24 mouse cellular contexts compared by ENCODE assay signal in genomic region chr2:44923056-44923883, GRCm38 (mm10). TPM values are rescaled to one million over a fixed set of nuclear protein-coding genes. Genes with fewer than 3 reads are reported as not detected.
DNase-seq lines count a peak whose midpoint lies in the region; ATAC-seq and TF ChIP-seq lines count a peak whose summit lies in the region.
"Had no signal": no experiment of that assay in that cellular context is flagged by ENCODE, and none has a peak within 500 bp of the region (broad histone marks: within the 10 kb centered on the region; RNA-seq: fewer than 3 reads in every experiment).

No protein-coding gene starts in this region.

- 0 out of 2 replicates have a peak overlapping the region, but pooled peaks have one; percentile 30 for H3K9ac ChIP-seq in heart, postnatal 0 days (replicated peaks; ENCODE audit: low read depth, low read length)
- H3K9ac ChIP-seq: liver, embryonic 12.5 days; neural tube, embryonic 13.5 days had no signal

- H3K9me3 ChIP-seq in heart, postnatal 0 days (replicated peaks; ENCODE audit: control insufficient read depth, low read length): no peaks in the 10 kb centered on the region
- no peaks in the 10 kb centered on the region for H3K9me3 ChIP-seq in G1E (replicated peaks)
- H3K9me3 ChIP-seq: liver, embryonic 12.5 days; midbrain, embryonic 10.5 days; neural tube, embryonic 13.5 days had no signal

- H3K4me1 ChIP-seq in heart, postnatal 0 days (ENCODE audit: control insufficient read depth, insufficient read depth): peaks cover 10% of the 10 kb centered on the region
- peaks cover 43% of the 10 kb centered on the region for H3K4me1 ChIP-seq in G1E (ENCODE audit: insufficient read depth, low read depth, low read length)

- H3K27ac ChIP-seq in heart, postnatal 0 days (ENCODE audit: low read depth): no peak overlapping the region
- H3K27ac ChIP-seq in macrophage: no peak overlapping the region
- H3K27ac ChIP-seq: liver, embryonic 12.5 days; midbrain, embryonic 10.5 days; neural tube, embryonic 13.5 days had no signal

- H3K79me2 ChIP-seq in macrophage (ENCODE audit: inconsistent target): peaks cover 14% of the 10 kb centered on the region; the same call in 1 of the 2 replicates

- no peak for TF ChIP-seq EP300 in heart, postnatal 0 days (IDR thresholded peaks at IDR 0.05; ENCODE audit: low read depth)

- peak overlapping the region; percentile 23; the same call in 1 of the 2 replicates for H3K4me2 ChIP-seq in heart, postnatal 0 days (ENCODE audit: low read depth, low read length)
- H3K4me2 ChIP-seq: heart, embryonic 11.5 days; liver, embryonic 12.5 days; neural tube, embryonic 13.5 days had no signal

- 82% methylated on average over 8 of the region's 8 CpGs for WGBS in heart, postnatal 0 days
- 48% methylated on average over 8 of the region's 8 CpGs for WGBS in macrophage (ENCODE audit: missing documents)

- H3K4me3 ChIP-seq in heart, postnatal 0 days (ENCODE audit: low read depth, low read length): no peak overlapping the region
- H3K4me3 ChIP-seq in G1E (ENCODE audit: low read depth, low read length) (peak overlapping the region; percentile 40; the same call in 1 of the 2 replicates), macrophage (ENCODE audit: inconsistent target) (peak overlapping the region; percentile 18; the same call in 1 of the 2 replicates)
- H3K4me3 ChIP-seq: liver, embryonic 12.5 days; midbrain, embryonic 10.5 days; neural tube, embryonic 13.5 days had no signal

- no peak for TF ChIP-seq CTCF in heart, postnatal 0 days (IDR thresholded peaks at IDR 0.05; ENCODE audit: low read depth)
- TF ChIP-seq CTCF in G1E (IDR thresholded peaks at IDR 0.05; ENCODE audit: low read depth, low read length): no peak

- no peak for DNase-seq in heart, postnatal 0 days (ENCODE audit: low spot score)
- no peak for DNase-seq in heart, adult 11 months
- DNase-seq in 3T3-L1 (ENCODE audit: low read depth, low spot score) (peak; percentile 52), G1E (ENCODE audit: low spot score) (no peak)
- no peak for DNase-seq in urinary bladder, postnatal 10 days (ENCODE audit: low spot score)
- DNase-seq in adrenal gland, postnatal 36 days: no peak
- DNase-seq: cerebellum, adult 9-10 months; embryo, embryonic 11 days; gastrocnemius, postnatal 36 days; heart, postnatal 36 days; kidney, adult 18-20 months; kidney, postnatal 36 days; layer of hippocampus, adult 9-11 months; lung, postnatal 10 days; right cerebral cortex, postnatal 25 days; thymus, postnatal 25 days had no signal

- H3K27me3 ChIP-seq in heart, postnatal 0 days (ENCODE audit: control insufficient read depth, insufficient read depth, low read length): no peaks in the 10 kb centered on the region
- no peaks in the 10 kb centered on the region for H3K27me3 ChIP-seq in G1E (ENCODE audit: insufficient read depth, low read length)
- H3K27me3 ChIP-seq: liver, embryonic 12.5 days; neural tube, embryonic 13.5 days; Patski had no signal

- ATAC-seq in heart, postnatal 0 days (ENCODE audit: insufficient read depth, low read depth): no peak
- ATAC-seq in G1E (ENCODE audit: extremely low read depth, insufficient number of reproducible peaks, low FRiP score, poor library complexity, severe bottlenecking): no peak
- ATAC-seq: activated CD4-positive, CD25-positive, alpha-beta regulatory T cell, adult 4 months; hindbrain, embryonic 16.5 days; liver, embryonic 12.5 days; Patski had no signal

- H3K36me3 ChIP-seq in heart, postnatal 0 days (replicated peaks; ENCODE audit: control insufficient read depth, insufficient read depth, low read length): no peaks in the 10 kb centered on the region
- H3K36me3 ChIP-seq in G1E (replicated peaks) (no peaks in the 10 kb centered on the region), macrophage (ENCODE audit: inconsistent target) (no peaks in the 10 kb centered on the region)
- H3K36me3 ChIP-seq: liver, embryonic 12.5 days; midbrain, embryonic 10.5 days; neural tube, embryonic 13.5 days had no signal

RNA-seq across cellular contexts. Expression of gene Gtdc1, which starts 4.2 kb away (rescaled TPM):
- 13.9 and 16.3 TPM in 2 replicates for total RNA-seq in heart, postnatal 0 days (2014; rRNA removed; ENCODE audit: low replicate concordance)
- 11.1 and 11.9 TPM in 2 replicates for polyA plus RNA-seq in heart, postnatal 0 days (2015; fragmentation: Nextera tagmentation; extraction: Ambion mirVana)
- total RNA-seq in G1E (2014; fragmentation: Nextera tagmentation): 41.8 and 47.1 TPM in 2 replicates
- 22.2 and 28.7 TPM in 2 replicates for total RNA-seq in G1E (2017)
- polyA plus RNA-seq in G1E (2012): 1.3 and 1.7 TPM in 2 replicates
- total RNA-seq in macrophage (2018; cell fraction: chromatin; rRNA removed): 100 to 1,000 TPM in 3 of 26 experiments, 10 to 100 TPM in 23; 43.0 to 159 (median 83.9) TPM
- 10 to 100 TPM; 17.2 to 31.5 (median 23.7) TPM for total RNA-seq in macrophage (2018; cell fraction: cytosol; rRNA removed)
- 100 to 1,000 TPM in 1 of 26 experiments, 10 to 100 TPM in 25; 42.8 to 102 (median 65.8) TPM for total RNA-seq in macrophage (2018; cell fraction: nucleus; rRNA removed)
- 15.2 to 28.8 TPM (median 15.9 TPM) in 3 replicates for polyA plus RNA-seq in macrophage (2018)
- 10 to 100 TPM; 13.3 to 13.9 TPM for total RNA-seq in adrenal gland, postnatal 36 days (2021)
